Mouse (Mus musculus): ENCODE data around the gene Asap2. TPM values are rescaled to one million over a fixed set of nuclear protein-coding genes. Genes with fewer than 3 reads are reported as not detected.

The Asap2 gene
- polyA plus RNA-seq, 1 experiment from 2014 or later = 3.3 TPM

- H3K9ac ChIP-seq (ENCODE audit: low read depth, low read length) = no peak overlapping the region
- no peak overlapping the region for H3K4me3 ChIP-seq (ENCODE audit: low read depth, low read length)
- peaks cover 10% of the 10 kb centered on the region; the same call in 1 of the 2 replicates for H3K36me3 ChIP-seq (ENCODE audit: control insufficient read depth, insufficient read depth)
- H3K4me1 ChIP-seq (replicated peaks; ENCODE audit: control insufficient read depth, insufficient read depth, low read length) = no peaks in the 10 kb centered on the region; the same call in 1 of the 2 replicates
- H3K4me2 ChIP-seq (replicated peaks; ENCODE audit: low read depth) = no peak overlapping the region
- ATAC-seq = no peak
- H3K9me3 ChIP-seq (ENCODE audit: control insufficient read depth) = no peaks in the 10 kb centered on the region
- TF ChIP-seq CTCF (IDR thresholded peaks at IDR 0.05; ENCODE audit: low read depth) = no peak
- H3K27me3 ChIP-seq (replicated peaks; ENCODE audit: control insufficient read depth, insufficient read depth, low read length) = no peaks in the 10 kb centered on the region
- no peak overlapping the region for H3K27ac ChIP-seq (ENCODE audit: low read depth, low read length)
- 67% methylated on average over 6 of the region's 6 CpGs for WGBS
These were observed 177.9 kb downstream of the Asap2 start for GRCm38 (mm10) chr12:21168149-21168548.

- H3K27me3 ChIP-seq (replicated peaks; ENCODE audit: control insufficient read depth, insufficient read depth, low read length) = no peaks in the 10 kb centered on the region
- ATAC-seq = no peak
- H3K27ac ChIP-seq (ENCODE audit: low read depth, low read length) = no peak overlapping the region
- H3K9ac ChIP-seq (ENCODE audit: low read depth, low read length) = no peak overlapping the region
- H3K4me3 ChIP-seq (ENCODE audit: low read depth, low read length) = no peak overlapping the region
- H3K4me1 ChIP-seq (replicated peaks; ENCODE audit: control insufficient read depth, insufficient read depth, low read length) = no peaks in the 10 kb centered on the region
- H3K4me2 ChIP-seq (replicated peaks; ENCODE audit: low read depth) = no peak overlapping the region
- no peaks in the 10 kb centered on the region for H3K9me3 ChIP-seq (ENCODE audit: control insufficient read depth)
- TF ChIP-seq CTCF (IDR thresholded peaks at IDR 0.05; ENCODE audit: low read depth) = no peak
- H3K36me3 ChIP-seq (ENCODE audit: control insufficient read depth, insufficient read depth) = peaks cover 10% of the 10 kb centered on the region; the same call in 1 of the 2 replicates
- WGBS = 78% methylated on average over 11 of the region's 11 CpGs
These were observed 181.7 kb downstream of the Asap2 start for GRCm38 (mm10) chr12:21171776-21172490.

- Histone ChIP-seq H3K9me3 (ENCODE audit: control insufficient read depth) (no peaks in the 10 kb centered on the region), H3K9ac (ENCODE audit: low read depth, low read length) (no peak overlapping the region), H3K27me3 (replicated peaks; ENCODE audit: control insufficient read depth, insufficient read depth, low read length) (no peaks in the 10 kb centered on the region), H3K27ac (ENCODE audit: low read depth, low read length) (no peak overlapping the region), H3K4me1 (replicated peaks; ENCODE audit: control insufficient read depth, insufficient read depth, low read length) (no peaks in the 10 kb centered on the region), H3K4me2 (replicated peaks; ENCODE audit: low read depth) (no peak overlapping the region), H3K36me3 (ENCODE audit: control insufficient read depth, insufficient read depth) (peaks cover 10% of the 10 kb centered on the region; the same call in 1 of the 2 replicates), H3K4me3 (ENCODE audit: low read depth, low read length) (no peak overlapping the region)
- TF ChIP-seq CTCF (IDR thresholded peaks at IDR 0.05; ENCODE audit: low read depth) = no peak
- WGBS = 62% methylated on average over 7 of the region's 7 CpGs
- ATAC-seq = no peak
These were observed 183.7 kb downstream of the Asap2 start for GRCm38 (mm10) chr12:21173847-21174412.

GRCm38 (mm10) chr12:21176399-21176798 is 186.1 kb downstream of the Asap2 start:
- Histone ChIP-seq H3K4me3 (ENCODE audit: low read depth, low read length) (no peak overlapping the region), H3K27me3 (replicated peaks; ENCODE audit: control insufficient read depth, insufficient read depth, low read length) (no peaks in the 10 kb centered on the region), H3K9ac (ENCODE audit: low read depth, low read length) (no peak overlapping the region), H3K4me1 (replicated peaks; ENCODE audit: control insufficient read depth, insufficient read depth, low read length) (no peaks in the 10 kb centered on the region), H3K9me3 (ENCODE audit: control insufficient read depth) (no peaks in the 10 kb centered on the region), H3K36me3 (ENCODE audit: control insufficient read depth, insufficient read depth) (no peaks in the 10 kb centered on the region; the same call in 1 of the 2 replicates), H3K4me2 (replicated peaks; ENCODE audit: low read depth) (no peak overlapping the region), H3K27ac (ENCODE audit: low read depth, low read length) (no peak overlapping the region)
- 68% methylated on average over 5 of the region's 5 CpGs for WGBS
- TF ChIP-seq CTCF (IDR thresholded peaks at IDR 0.05; ENCODE audit: low read depth) = no peak
- ATAC-seq = no peak

- H3K27ac ChIP-seq (ENCODE audit: low read depth, low read length) = no peak overlapping the region
- no peak for ATAC-seq
- H3K36me3 ChIP-seq (ENCODE audit: control insufficient read depth, insufficient read depth) = no peaks in the 10 kb centered on the region; the same call in 1 of the 2 replicates
- TF ChIP-seq CTCF (IDR thresholded peaks at IDR 0.05; ENCODE audit: low read depth) = no peak
- no peaks in the 10 kb centered on the region for H3K9me3 ChIP-seq (ENCODE audit: control insufficient read depth)
- no peak overlapping the region for H3K4me2 ChIP-seq (replicated peaks; ENCODE audit: low read depth)
- no peak overlapping the region for H3K9ac ChIP-seq (ENCODE audit: low read depth, low read length)
- no peak overlapping the region for H3K4me3 ChIP-seq (ENCODE audit: low read depth, low read length)
- no peaks in the 10 kb centered on the region for H3K4me1 ChIP-seq (replicated peaks; ENCODE audit: control insufficient read depth, insufficient read depth, low read length)
- no peaks in the 10 kb centered on the region for H3K27me3 ChIP-seq (replicated peaks; ENCODE audit: control insufficient read depth, insufficient read depth, low read length)
These were observed 187.0 kb downstream of the Asap2 start for GRCm38 (mm10) chr12:21177123-21177698.

GRCm38 (mm10) chr12:21180091-21180490 is 189.8 kb downstream of the Asap2 start:
- no peak overlapping the region for H3K4me3 ChIP-seq (ENCODE audit: low read depth, low read length)
- TF ChIP-seq CTCF (IDR thresholded peaks at IDR 0.05; ENCODE audit: low read depth) = no peak
- WGBS = 63% methylated on average over 6 of the region's 6 CpGs
- H3K4me2 ChIP-seq (replicated peaks; ENCODE audit: low read depth) = no peak overlapping the region
- H3K36me3 ChIP-seq (ENCODE audit: control insufficient read depth, insufficient read depth) = no peaks in the 10 kb centered on the region
- H3K9ac ChIP-seq (ENCODE audit: low read depth, low read length) = no peak overlapping the region
- no peaks in the 10 kb centered on the region for H3K9me3 ChIP-seq (ENCODE audit: control insufficient read depth)
- H3K27ac ChIP-seq (ENCODE audit: low read depth, low read length) = no peak overlapping the region
- H3K4me1 ChIP-seq (replicated peaks; ENCODE audit: control insufficient read depth, insufficient read depth, low read length) = no peaks in the 10 kb centered on the region
- ATAC-seq = no peak
- no peaks in the 10 kb centered on the region for H3K27me3 ChIP-seq (replicated peaks; ENCODE audit: control insufficient read depth, insufficient read depth, low read length)

Data from intestine, postnatal 0 days (tissue).